Mouse (Mus musculus) olfactory bulb, adult 2 months (tissue): ENCODE measurements around the gene 4930474N05Rik. TPM values are rescaled to one million over a fixed set of nuclear protein-coding genes. Genes with fewer than 3 reads are reported as not detected.

Experiments
- H3K27ac ChIP-seq: fragments of 200-500 bp; 2 replicates; pipeline ENCODE4 v1.5.1; 2012; ENCODE audit warnings: low read depth, low read length; ENCODE audit not compliant: insufficient read depth
- H3K4me1 ChIP-seq: fragments of 200-500 bp; 2 replicates; pipeline ENCODE4 v1.6.1; 2012; ENCODE audit warnings: low read length; ENCODE audit not compliant: control insufficient read depth, insufficient read depth
- H3K4me3 ChIP-seq: fragments of 200-500 bp; 2 replicates; pipeline ENCODE4 v1.5.1; 2012; ENCODE audit warnings: mild to moderate bottlenecking, low read depth, low read length, moderate library complexity; ENCODE audit not compliant: insufficient read depth
- CTCF ChIP-seq: fragments of 200-500 bp; IDR thresholded peaks from 2 replicates; pipeline ENCODE4 v1.5.1; 2012; ENCODE audit warnings: low read depth, mild to moderate bottlenecking, low read length, moderate library complexity; ENCODE audit not compliant: insufficient read depth
- POLR2A ChIP-seq: fragments of 200-500 bp; IDR thresholded peaks from 2 replicates; pipeline ENCODE4 v1.6.1; 2012; ENCODE audit warnings: mild to moderate bottlenecking, low read depth, low read length, moderate library complexity; ENCODE audit not compliant: insufficient read depth
- WGBS: fragments of 180-500 bp; shearing (Covaris S2); methylation state at CpG from one replicate; pipeline ENCODE4 v1.1.7; 2018; 5-methylcytosine and 5-hydroxymethylcytosine counted together
- polyA plus RNA-seq: library from polyadenylated mRNA; stranded (reverse); fragments of >200 nt; gene quantifications from 2 replicates; pipeline ENCODE4 v1.2.4, GENCODE M21; 2012; ENCODE audit warnings: low replicate concordance; ENCODE audit not compliant: missing spikeins, insufficient read depth, insufficient read length

Gene 4930474N05Rik
- polyA plus RNA-seq, 1 experiment = not detected

DNA sequence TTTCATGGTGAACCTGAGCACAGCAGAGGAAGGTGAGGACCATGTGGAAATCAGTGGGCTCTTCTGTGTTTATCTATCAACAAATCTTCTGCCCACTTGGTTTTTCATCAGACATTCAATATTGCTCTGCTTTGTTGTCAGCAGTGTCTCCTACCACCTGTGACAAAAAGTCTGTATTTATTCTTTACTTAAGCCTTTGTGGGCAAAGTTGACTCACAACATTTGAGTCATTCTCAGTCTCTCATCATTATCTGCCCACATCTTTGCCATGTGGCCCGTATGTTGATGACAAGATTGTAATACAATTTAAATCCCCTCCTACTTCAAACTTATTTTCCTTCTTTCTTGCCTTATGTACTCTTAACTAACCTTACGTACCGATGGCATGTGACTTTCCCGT lies 43.0 kb downstream of the 4930474N05Rik start:
- Histone ChIP-seq H3K4me1 (no peaks in the 10 kb centered on the region), H3K4me3 (no peak overlapping the region), H3K27ac (no peak overlapping the region)
- 74% methylated on average over 4 of the region's 4 CpGs for WGBS
- TF ChIP-seq CTCF = no peak
- TF ChIP-seq POLR2A = no peak

DNA sequence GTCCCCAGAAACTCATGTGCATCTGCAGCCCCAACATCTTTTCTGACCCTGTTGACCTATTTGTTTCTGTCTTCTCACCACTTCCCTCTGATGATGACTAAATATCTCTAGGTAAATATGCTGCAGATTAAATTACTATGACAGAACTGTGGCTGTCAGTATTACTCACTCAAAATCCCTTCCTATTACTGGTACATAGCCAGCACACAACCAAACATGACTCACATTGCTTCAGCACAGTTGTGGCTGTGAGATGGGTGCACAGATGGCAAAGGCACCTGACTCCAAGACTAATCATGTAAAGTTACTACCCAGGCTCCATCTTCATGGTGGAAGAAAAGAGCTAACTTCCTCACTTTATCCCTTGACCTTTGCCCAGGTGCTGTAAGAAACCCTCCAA lies 50.5 kb downstream of the 4930474N05Rik start:
- no peaks in the 10 kb centered on the region for H3K4me1 ChIP-seq
- no peak for TF ChIP-seq CTCF
- H3K4me3 ChIP-seq = no peak overlapping the region
- no peak overlapping the region for H3K27ac ChIP-seq
